Mouse (Mus musculus): ENCODE results near the gene Prpf40a. TPM values are rescaled to one million over a fixed set of nuclear protein-coding genes. Genes with fewer than 3 reads are reported as not detected.

The Prpf40a gene
- 10 to 100 TPM; 56.8 to 57.1 TPM for total RNA-seq (2021)

- DNase-seq, result peak; percentile 100
These were observed at the start of gene Prpf40a for GRCm38 (mm10) chr2:53190684-53191511. TSS of gene Prpf40a (minus strand) at chr2:53191284.

- peak; percentile 13 for DNase-seq
These were observed 31.2 kb upstream of the Prpf40a start for GRCm38 (mm10) chr2:53222242-53222641.

- DNase-seq, result no peak
These were observed 22.4 kb upstream of the Prpf40a start for GRCm38 (mm10) chr2:53213493-53213892.

- no peak for DNase-seq
These were observed 15.7 kb upstream of the Prpf40a start for GRCm38 (mm10) chr2:53206749-53207148.

GRCm38 (mm10) chr2:53204373-53205274, 13.5 kb upstream of the Prpf40a start:
- no peak for DNase-seq

- DNase-seq, result no peak
These were observed 9.2 kb upstream of the Prpf40a start for GRCm38 (mm10) chr2:53200164-53200885.

GRCm38 (mm10) chr2:53199203-53199602, 8.1 kb upstream of the Prpf40a start:
- no peak for DNase-seq

- DNase-seq, result no peak
These were observed 5.3 kb upstream of the Prpf40a start for GRCm38 (mm10) chr2:53196431-53196830.

- DNase-seq, result no peak
These were observed 1.3 kb upstream of the Prpf40a start for GRCm38 (mm10) chr2:53192386-53192785.

GRCm38 (mm10) chr2:53191523-53192220, 588 bp upstream of the Prpf40a start, which contains the start of gene Arl6ip6:
TSS of gene Arl6ip6 (plus strand) at chr2:53191726.
- DNase-seq, result peak; percentile 99

- no peak for DNase-seq
These were observed 1.3 kb downstream of the Prpf40a start for GRCm38 (mm10) chr2:53189811-53190210.

GRCm38 (mm10) chr2:53179876-53180275, 11.2 kb downstream of the Prpf40a start:
- DNase-seq, result no peak

GRCm38 (mm10) chr2:53178966-53179365, 12.1 kb downstream of the Prpf40a start:
- DNase-seq, result no peak

GRCm38 (mm10) chr2:53173966-53174365, 17.1 kb downstream of the Prpf40a start:
- no peak for DNase-seq

- no peak for DNase-seq
These were observed 44.2 kb downstream of the Prpf40a start for GRCm38 (mm10) chr2:53146852-53147251.

- DNase-seq, result no peak
These were observed 59.5 kb downstream of the Prpf40a start for GRCm38 (mm10) chr2:53131567-53131966.

- DNase-seq, result no peak
These were observed 62.0 kb downstream of the Prpf40a start for GRCm38 (mm10) chr2:53129070-53129469.

- DNase-seq, result no peak
These were observed 65.1 kb downstream of the Prpf40a start for GRCm38 (mm10) chr2:53125998-53126397.

GRCm38 (mm10) chr2:53121797-53122196, 69.3 kb downstream of the Prpf40a start:
- DNase-seq, result peak; percentile 55

- no peak for DNase-seq
These were observed 82.5 kb downstream of the Prpf40a start for GRCm38 (mm10) chr2:53108547-53108946.

- DNase-seq, result no peak
These were observed 84.6 kb downstream of the Prpf40a start for GRCm38 (mm10) chr2:53106472-53106871.

GRCm38 (mm10) chr2:53106056-53106455, 85.0 kb downstream of the Prpf40a start:
- DNase-seq, result no peak

Measured in heart, postnatal 4 days (tissue).